Mouse (Mus musculus): ENCODE results near the gene Gm17387.

GRCm38 (mm10) chr7:141010593-141010992 lies 18.3 kb upstream of the Gm17387 start, which contains the start of gene Ifitm3:
- TF ChIP-seq CTCF (IDR thresholded peaks at IDR 0.05; ENCODE audit: low read depth) (no peak), EP300 (IDR thresholded peaks at IDR 0.05; ENCODE audit: low read depth) (no peak)

Data from liver, postnatal 0 days (tissue).